Mouse (Mus musculus): ENCODE data around the gene Rbm45.

- TF ChIP-seq CTCF (IDR thresholded peaks at IDR 0.05; ENCODE audit: extremely low read depth, insufficient read depth, low read length) = no peak
- no peak for TF ChIP-seq POLR2A (IDR thresholded peaks at IDR 0.05; ENCODE audit: extremely low read depth, insufficient read depth, low read length)
Measured at GRCm38 (mm10) chr2:76334596-76334995, 35.2 kb upstream of the Rbm45 start.
